Mouse (Mus musculus) neural tube, embryonic 15.5 days (tissue): ENCODE measurements at regions not wholly inside any gene's neighbourhood (a gene's known extent, or its start where the extent isn't known, plus 50 kb on each side); places are given as distances from the start of the nearest gene placed in this dataset.

Source experiments
- ATAC-seq: fragments of 200-750 bp; cut with Nextera tagmentation; 2 replicates; pipeline ENCODE4 v1.8.0; 2017; ENCODE audit warnings: mild to moderate bottlenecking, moderate TSS enrichment, moderate library complexity; ENCODE audit not compliant: low FRiP score
- H3K27ac ChIP-seq: fragments of 300-500 bp; sonication (generic); replicated peaks from 2 replicates; pipeline ENCODE4 v1.5.1; 2015; ENCODE audit warnings: mild to moderate bottlenecking, inconsistent platforms
- H3K27me3 ChIP-seq: fragments of 300-500 bp; sonication (generic); replicated peaks from 2 replicates; pipeline ENCODE4 v1.6.1; 2015; ENCODE audit warnings: inconsistent platforms
- H3K36me3 ChIP-seq: fragments of 300-500 bp; sonication (generic); 2 replicates; pipeline ENCODE4 v1.6.1; 2015; ENCODE audit warnings: inconsistent platforms
- H3K4me1 ChIP-seq: fragments of 300-500 bp; sonication (generic); 2 replicates; pipeline ENCODE4 v1.6.1; 2015; ENCODE audit warnings: inconsistent platforms
- H3K4me2 ChIP-seq: fragments of 300-500 bp; sonication (generic); 2 replicates; pipeline ENCODE4 v1.6.1; 2015; ENCODE audit warnings: inconsistent platforms, mild to moderate bottlenecking, moderate library complexity
- H3K4me3 ChIP-seq: fragments of 300-500 bp; sonication (generic); replicated peaks from 2 replicates; pipeline ENCODE4 v1.5.1; 2015; ENCODE audit warnings: mild to moderate bottlenecking, inconsistent platforms
- H3K9ac ChIP-seq: fragments of 300-500 bp; sonication (generic); replicated peaks from 2 replicates; pipeline ENCODE4 v1.6.1; 2015; ENCODE audit warnings: mild to moderate bottlenecking, inconsistent platforms
- H3K9me3 ChIP-seq: fragments of 300-500 bp; sonication (generic); replicated peaks from 2 replicates; pipeline ENCODE4 v1.6.1; 2016; ENCODE audit warnings: inconsistent platforms
- WGBS: fragments of 180-500 bp; shearing (Covaris S2); methylation state at CpG from one replicate; pipeline ENCODE4 v1.1.7; 2015; ENCODE audit warnings: mixed read lengths; 5-methylcytosine and 5-hydroxymethylcytosine counted together

DNA sequence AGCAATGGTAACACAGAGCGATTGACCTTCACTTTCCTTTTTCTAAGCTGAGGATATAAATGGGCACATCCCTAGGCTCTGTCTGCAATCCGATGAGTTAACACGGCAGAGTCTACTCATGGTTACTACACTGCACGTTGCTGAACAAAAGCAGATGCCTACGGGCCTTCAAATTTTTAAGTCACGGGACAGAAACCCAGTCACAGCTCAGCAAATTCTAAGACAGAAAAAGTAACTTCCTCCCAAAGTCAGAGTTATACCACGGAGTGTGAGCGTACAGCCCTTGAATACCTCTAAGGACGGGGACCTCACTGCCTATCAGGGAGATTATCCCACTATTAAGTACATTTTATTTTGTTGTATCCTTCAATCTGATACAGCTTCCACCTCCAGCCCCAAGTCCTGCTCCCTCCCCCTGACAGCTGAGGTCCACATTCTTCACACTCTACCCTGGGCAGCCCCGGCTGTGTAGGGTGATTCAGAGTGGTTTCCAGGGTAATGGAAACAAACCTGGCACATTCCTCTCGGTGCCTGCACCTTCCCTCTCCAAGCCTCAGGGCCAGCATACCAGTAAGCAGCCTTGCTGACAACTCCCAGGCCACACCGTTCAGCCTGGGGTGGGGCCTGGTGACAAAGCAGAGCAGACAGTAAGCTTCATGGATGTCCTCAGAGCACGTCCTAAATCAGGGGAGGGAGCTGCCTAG lies 90.2 kb upstream of the Zfp703 start:
- Histone ChIP-seq H3K4me2 (no peak overlapping the region), H3K9ac (no peak overlapping the region), H3K27ac (no peak overlapping the region), H3K9me3 (no peaks in the 10 kb centered on the region), H3K4me3 (no peak overlapping the region), H3K36me3 (no peaks in the 10 kb centered on the region), H3K27me3 (0 out of 2 replicates have a peak, but pooled peaks cover 3% of the 10 kb centered on the region), H3K4me1 (no peaks in the 10 kb centered on the region)
- 78% methylated on average over 13 of the region's 13 CpGs for WGBS
- no peak for ATAC-seq

DNA sequence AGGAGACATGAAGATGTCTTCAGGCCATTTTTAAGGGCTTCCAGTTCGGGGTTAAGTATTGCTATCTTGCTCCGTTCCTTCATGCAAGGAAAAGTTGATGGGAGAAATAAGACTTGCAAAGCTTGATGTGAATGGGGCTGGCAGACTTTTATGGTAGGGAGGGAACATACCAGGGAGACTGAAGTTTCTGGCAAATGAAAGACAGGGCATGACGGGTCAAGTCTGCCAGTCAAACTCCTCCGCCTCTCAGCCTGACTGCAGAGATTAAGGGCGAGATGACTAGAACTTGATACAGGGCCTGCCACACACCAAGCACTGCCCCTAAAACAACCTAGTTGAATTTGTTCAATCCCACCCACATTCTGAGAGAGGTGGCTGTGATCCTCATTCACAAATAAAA lies 89.6 kb upstream of the Zfp703 start:
- Histone ChIP-seq H3K9me3 (no peaks in the 10 kb centered on the region), H3K9ac (no peak overlapping the region), H3K27ac (no peak overlapping the region), H3K36me3 (no peaks in the 10 kb centered on the region), H3K4me2 (no peak overlapping the region), H3K4me3 (no peak overlapping the region), H3K27me3 (0 out of 2 replicates have a peak, but pooled peaks cover 3% of the 10 kb centered on the region), H3K4me1 (no peaks in the 10 kb centered on the region)
- 84% methylated on average over 5 of the region's 5 CpGs for WGBS
- ATAC-seq, result no peak

DNA sequence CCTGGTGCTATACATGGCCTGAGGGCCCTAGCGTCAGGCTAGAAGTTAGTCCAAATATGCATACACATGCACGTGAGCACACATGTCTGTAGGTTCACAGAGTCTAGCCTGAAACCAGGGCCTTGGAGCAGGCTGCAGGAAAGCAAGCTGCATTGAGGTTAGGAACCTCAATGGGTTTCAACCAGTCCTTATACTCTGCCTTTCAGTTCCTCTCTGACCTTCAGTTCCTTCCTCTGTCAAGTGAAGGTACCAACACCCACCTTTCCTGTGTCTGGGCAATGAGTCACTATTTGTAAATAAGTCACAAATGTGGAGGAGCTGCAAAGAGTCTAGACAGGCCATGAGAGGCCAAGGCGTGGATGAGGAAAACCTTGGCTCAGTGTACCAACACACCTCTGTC lies 89.1 kb upstream of the Zfp703 start:
- no peaks in the 10 kb centered on the region for H3K9me3 ChIP-seq

DNA sequence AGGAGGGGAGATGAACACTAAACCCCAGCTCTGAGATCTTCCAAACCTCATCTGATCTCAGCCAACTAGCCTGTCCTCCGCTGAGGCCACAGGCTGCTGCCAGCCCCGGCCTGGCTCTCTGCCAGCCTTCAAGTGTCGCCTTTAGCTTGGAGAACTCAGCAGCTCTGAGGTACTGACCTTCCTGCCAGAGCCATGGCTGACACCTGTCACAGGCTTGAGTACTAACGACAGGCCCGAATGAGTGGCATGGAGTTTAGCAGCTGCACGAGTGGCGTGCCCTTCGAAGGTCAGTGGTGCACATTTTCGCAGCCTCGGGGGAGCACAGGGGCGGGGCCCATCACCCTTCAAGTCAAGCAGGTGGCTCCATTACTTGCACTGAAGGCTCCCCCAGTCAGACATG lies 85.2 kb upstream of the Zfp703 start:
- no peaks in the 10 kb centered on the region for H3K4me1 ChIP-seq
- H3K4me2 ChIP-seq, result no peak overlapping the region
- ATAC-seq, result no peak
- no peaks in the 10 kb centered on the region for H3K9me3 ChIP-seq
- H3K4me3 ChIP-seq, result no peak overlapping the region
- 0 out of 2 replicates have a peak, but pooled peaks cover 2% of the 10 kb centered on the region for H3K27me3 ChIP-seq
- H3K27ac ChIP-seq, result no peak overlapping the region
- no peaks in the 10 kb centered on the region for H3K36me3 ChIP-seq
- H3K9ac ChIP-seq, result no peak overlapping the region
- 71% methylated on average over 11 of the region's 11 CpGs for WGBS

More for the DNA sequence above, 89.1 kb upstream of the Zfp703 start:
- Histone ChIP-seq H3K27ac (no peak overlapping the region), H3K4me1 (no peaks in the 10 kb centered on the region), H3K4me2 (no peak overlapping the region), H3K36me3 (no peaks in the 10 kb centered on the region), H3K27me3 (0 out of 2 replicates have a peak, but pooled peaks cover 3% of the 10 kb centered on the region), H3K9ac (no peak overlapping the region), H3K4me3 (no peak overlapping the region)
- 84% methylated on average over 3 of the region's 3 CpGs for WGBS
- ATAC-seq, result no peak

DNA sequence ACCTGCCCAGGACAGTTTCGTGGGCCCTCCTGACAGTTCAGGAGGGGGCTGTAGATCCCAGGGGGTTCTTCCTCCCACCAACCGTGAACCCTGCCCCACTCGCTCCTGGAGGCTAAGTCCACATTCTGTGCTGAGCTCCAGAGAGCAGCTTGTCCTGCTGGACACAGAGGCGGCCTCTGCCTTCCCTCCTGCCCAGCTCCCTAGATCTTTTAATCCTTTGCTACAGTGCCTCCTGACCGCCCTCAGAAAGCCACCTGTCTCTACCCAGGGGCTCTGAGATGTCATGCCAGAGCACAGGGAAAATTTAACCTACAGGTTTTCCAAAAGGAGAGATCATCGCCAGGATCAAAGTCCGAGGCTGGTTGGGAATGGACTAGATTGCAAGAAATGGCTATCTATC lies 84.7 kb upstream of the Zfp703 start:
- no peak for ATAC-seq
- H3K4me1 ChIP-seq, result no peaks in the 10 kb centered on the region
- 78% methylated on average over 7 of the region's 7 CpGs for WGBS
- H3K27me3 ChIP-seq, result 0 out of 2 replicates have a peak, but pooled peaks cover 2% of the 10 kb centered on the region
- no peak overlapping the region for H3K4me2 ChIP-seq
- H3K36me3 ChIP-seq, result no peaks in the 10 kb centered on the region
- H3K4me3 ChIP-seq, result no peak overlapping the region
- H3K9ac ChIP-seq, result no peak overlapping the region
- H3K27ac ChIP-seq, result no peak overlapping the region
- H3K9me3 ChIP-seq, result no peaks in the 10 kb centered on the region

DNA sequence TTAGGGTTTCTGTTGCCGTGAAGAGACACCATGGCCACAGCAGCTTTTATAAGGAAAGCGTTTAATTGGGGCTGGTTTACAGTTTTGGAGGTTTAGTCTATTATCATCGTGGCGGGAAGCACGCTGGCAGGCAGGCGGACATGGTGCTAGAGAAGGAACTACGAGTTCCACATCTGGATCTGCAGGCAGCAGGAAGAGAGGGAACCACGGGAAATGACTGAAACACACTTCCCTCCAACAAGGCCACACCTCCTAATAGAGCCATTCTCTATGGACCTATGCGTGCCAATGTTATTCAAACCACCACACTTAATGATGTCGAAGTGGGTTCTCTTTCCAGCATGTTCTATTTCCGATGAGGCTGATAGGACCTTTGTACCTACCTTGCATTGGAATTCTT lies 81.3 kb upstream of the Zfp703 start:
- Histone ChIP-seq H3K4me1 (no peaks in the 10 kb centered on the region), H3K27ac (no peak overlapping the region), H3K9me3 (no peaks in the 10 kb centered on the region), H3K36me3 (no peaks in the 10 kb centered on the region), H3K9ac (no peak overlapping the region), H3K4me3 (no peak overlapping the region), H3K4me2 (no peak overlapping the region), H3K27me3 (0 out of 2 replicates have a peak, but pooled peaks cover 2% of the 10 kb centered on the region)
- ATAC-seq, result no peak
- WGBS, result 87% methylated on average over 11 of the region's 11 CpGs

DNA sequence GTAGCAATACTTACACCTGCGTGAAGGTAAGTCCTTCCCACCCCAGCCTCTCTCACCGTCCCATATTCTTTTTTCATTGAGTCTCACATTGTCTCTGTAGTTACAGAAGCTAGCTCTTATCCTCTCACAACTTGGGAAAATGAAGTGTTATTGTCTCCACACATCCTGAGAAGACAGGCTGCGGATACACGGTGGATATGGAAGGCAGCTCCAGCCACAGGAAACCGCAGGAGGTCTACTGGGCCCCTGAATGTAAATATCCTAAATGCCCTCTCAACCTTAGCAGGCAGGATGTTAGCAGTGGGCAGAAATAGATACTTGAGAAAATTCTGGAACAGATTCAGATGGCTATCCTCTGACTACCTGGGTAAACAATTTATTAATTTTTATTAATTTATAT lies 73.8 kb upstream of the Zfp703 start:
- 83% methylated on average over 5 of the region's 5 CpGs for WGBS
- Histone ChIP-seq H3K36me3 (no peaks in the 10 kb centered on the region), H3K9me3 (no peaks in the 10 kb centered on the region), H3K9ac (no peak overlapping the region), H3K27me3 (no peaks in the 10 kb centered on the region), H3K4me2 (no peak overlapping the region), H3K27ac (no peak overlapping the region), H3K4me1 (no peaks in the 10 kb centered on the region), H3K4me3 (no peak overlapping the region)
- no peak for ATAC-seq

DNA sequence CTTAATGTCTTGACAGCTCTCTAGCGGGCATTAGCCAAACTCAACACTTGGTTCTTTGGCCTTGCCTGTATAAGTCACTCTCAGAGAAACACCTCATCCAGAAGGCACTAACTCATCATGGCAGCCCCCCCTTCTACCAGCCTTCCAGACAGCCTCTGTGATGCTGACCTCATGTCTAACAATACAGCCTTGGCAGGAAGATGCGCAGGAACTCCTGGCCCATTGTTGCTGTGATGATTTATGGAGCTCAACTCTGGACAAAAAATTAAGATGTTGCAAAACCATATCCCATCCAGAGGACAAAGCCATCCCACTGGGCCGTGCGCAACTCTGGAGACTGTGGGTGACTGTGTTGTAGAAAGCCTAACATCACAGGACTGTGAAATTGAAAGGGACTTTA lies 70.9 kb upstream of the Zfp703 start:
- Histone ChIP-seq H3K4me2 (no peak overlapping the region), H3K9ac (no peak overlapping the region), H3K9me3 (no peaks in the 10 kb centered on the region), H3K27ac (no peak overlapping the region), H3K4me1 (no peaks in the 10 kb centered on the region), H3K27me3 (no peaks in the 10 kb centered on the region), H3K4me3 (no peak overlapping the region), H3K36me3 (no peaks in the 10 kb centered on the region)
- WGBS, result 88% methylated on average over 4 of the region's 4 CpGs
- no peak for ATAC-seq

DNA sequence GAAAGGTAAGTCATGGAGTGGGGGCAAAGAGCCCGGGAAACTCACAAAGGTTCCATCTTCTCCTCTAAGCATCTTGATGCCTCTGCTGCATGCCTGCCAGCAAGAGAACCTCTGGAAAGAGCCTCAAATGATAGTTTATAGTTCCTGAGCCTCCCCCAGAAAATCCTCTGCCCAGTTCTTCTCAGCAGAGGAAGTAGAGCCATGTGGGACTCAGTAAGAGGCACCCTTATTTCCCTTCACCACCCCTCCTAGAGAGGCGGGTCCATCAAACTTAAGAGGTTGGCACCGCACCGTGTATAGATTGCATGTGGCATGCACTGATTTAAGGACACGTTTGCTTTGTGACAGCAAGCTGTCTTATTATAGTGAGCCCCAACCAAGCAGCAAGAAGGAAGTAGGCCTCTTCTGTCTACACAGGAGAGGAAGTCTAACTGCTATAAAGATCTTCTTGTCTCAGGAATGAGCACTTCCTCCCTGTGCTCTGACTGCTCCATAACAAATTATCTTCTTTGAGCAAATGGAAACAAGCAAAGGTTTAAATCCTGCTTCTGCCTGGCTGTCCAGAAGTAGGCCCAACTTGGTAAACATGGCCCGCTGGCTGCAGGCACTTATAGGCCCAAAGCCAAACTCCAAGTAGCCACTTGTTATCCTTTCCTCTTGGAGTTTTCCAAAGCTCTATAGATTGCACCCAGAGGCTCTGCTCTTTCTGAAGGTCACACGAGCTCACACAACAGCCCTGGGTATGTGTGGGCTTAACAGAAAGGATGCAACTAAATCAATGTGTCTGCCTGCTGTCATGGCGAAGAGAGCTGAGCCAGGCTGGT lies 69.6 kb upstream of the Zfp703 start:
- Histone ChIP-seq H3K27me3 (no peaks in the 10 kb centered on the region), H3K9me3 (no peaks in the 10 kb centered on the region), H3K9ac (no peak overlapping the region), H3K4me1 (no peaks in the 10 kb centered on the region), H3K27ac (no peak overlapping the region), H3K4me2 (no peak overlapping the region), H3K4me3 (no peak overlapping the region), H3K36me3 (no peaks in the 10 kb centered on the region)
- no peak for ATAC-seq
- WGBS, result 70% methylated on average over 8 of the region's 8 CpGs

DNA sequence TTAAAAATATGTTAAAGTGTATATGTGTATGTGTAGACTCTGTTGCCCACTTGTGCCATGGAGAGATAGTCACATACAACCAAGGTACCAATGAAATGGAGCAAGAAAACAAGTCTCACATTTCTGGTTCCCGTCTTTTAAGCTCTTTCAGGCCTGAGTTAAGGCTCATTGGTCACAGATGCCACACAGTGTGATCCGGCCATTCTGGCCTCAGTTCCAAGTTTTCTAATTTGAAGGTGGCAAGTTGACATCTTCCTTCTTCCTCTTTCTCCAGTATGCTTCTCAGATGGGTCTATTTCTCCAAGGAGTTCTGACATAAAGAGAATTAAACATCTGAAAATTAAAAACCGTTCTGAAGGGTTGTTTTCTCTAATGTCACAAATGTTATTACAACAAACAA lies 66.9 kb upstream of the Zfp703 start:
- 82% methylated on average over 3 of the region's 3 CpGs for WGBS
- 0 out of 2 replicates have a peak, but pooled peaks cover 6% of the 10 kb centered on the region for H3K4me1 ChIP-seq
- no peak overlapping the region for H3K4me3 ChIP-seq
- no peak overlapping the region for H3K9ac ChIP-seq
- H3K9me3 ChIP-seq, result no peaks in the 10 kb centered on the region
- H3K36me3 ChIP-seq, result no peaks in the 10 kb centered on the region
- H3K4me2 ChIP-seq, result no peak overlapping the region
- ATAC-seq, result no peak
- no peaks in the 10 kb centered on the region for H3K27me3 ChIP-seq
- H3K27ac ChIP-seq, result no peak overlapping the region

DNA sequence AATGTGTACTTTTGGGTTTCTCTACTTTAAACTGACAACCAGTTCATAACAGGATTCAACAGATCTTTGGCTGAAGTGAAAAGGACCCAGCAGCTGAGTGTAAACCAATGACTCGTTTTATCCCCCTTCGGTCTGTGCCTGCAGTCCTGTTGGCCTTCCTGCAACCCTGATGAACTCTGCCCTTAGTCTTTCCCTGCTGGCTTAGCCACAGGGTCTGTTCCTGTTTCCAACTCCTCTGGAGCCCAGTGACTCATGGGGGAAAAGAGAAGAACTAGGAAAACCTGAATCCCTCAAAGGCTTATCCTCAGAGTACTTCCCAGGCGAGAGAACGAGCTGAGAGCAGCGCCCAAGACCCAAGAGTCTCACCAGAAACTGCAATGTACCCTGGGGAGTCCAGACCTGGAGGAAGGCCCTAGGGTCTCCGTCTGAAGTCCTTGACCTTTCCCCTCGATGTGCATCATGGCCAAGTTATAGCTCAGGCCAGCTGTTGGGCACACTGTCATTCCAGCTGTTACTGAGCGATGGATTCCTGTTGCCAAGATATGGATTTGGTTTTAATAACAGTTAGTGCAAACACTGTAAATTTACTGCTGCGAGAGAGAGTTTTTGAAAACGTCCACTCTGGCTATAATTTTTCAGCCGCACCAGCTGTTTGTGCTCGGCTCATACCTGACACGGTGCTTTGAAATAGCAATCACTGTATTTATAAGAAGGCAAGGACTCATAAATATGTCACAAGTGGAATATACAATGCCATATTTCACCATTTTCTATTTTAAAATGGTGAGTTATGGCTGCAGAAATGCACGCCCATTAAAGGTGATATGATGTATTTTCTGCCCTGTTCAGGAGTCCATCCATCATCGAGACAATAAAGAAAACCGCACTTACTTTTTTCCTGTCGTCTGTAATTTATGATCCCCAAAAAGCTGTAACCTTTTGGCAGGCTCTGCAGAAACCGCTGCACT lies 63.3 kb upstream of the Zfp703 start:
- H3K4me3 ChIP-seq, result no peak overlapping the region
- no peaks in the 10 kb centered on the region for H3K9me3 ChIP-seq
- H3K27ac ChIP-seq, result no peak overlapping the region
- no peaks in the 10 kb centered on the region for H3K36me3 ChIP-seq
- 0 out of 2 replicates have a peak, but pooled peaks cover 12% of the 10 kb centered on the region for H3K4me1 ChIP-seq
- no peak overlapping the region for H3K4me2 ChIP-seq
- 58% methylated on average over 18 of the region's 18 CpGs for WGBS
- H3K27me3 ChIP-seq, result no peaks in the 10 kb centered on the region
- H3K9ac ChIP-seq, result no peak overlapping the region
- ATAC-seq, result no peak
